Mouse (Mus musculus) 3134 (cell line): Measurements from ENCODE around the gene Ankrd63.

Experiments used
- DNase-seq: peaks from one replicate; pipeline ENCODE4 v3.0.0-alpha.2; 2011; ENCODE audit warnings: low spot score; ENCODE audit not compliant: insufficient read length; ENCODE audit errors: extremely low read depth

Ankrd63 gene

GRCm38 (mm10) chr2:118727911-118728310, 24.1 kb upstream of the Ankrd63 start:
- DNase-seq, result no peak

DNA sequence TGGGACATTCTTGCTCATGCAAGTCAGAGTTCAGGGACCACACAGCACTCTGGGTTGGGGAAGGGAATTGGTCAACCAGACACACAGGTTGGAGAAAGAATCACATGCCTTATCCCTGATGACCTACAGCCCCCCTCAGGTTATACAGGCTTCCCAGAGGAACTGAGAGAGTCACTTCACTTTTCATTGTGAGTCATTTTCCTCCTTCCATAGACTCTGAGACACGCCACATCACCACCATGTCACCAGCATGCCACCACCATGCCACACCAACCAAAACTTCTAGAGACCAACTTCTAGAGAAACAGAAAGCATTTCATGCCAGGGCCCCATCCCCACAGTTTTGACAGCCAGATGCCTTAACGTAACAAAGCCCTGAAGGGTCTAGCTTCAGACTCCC, 23.1 kb upstream of the Ankrd63 start:
- DNase-seq, result no peak

DNA sequence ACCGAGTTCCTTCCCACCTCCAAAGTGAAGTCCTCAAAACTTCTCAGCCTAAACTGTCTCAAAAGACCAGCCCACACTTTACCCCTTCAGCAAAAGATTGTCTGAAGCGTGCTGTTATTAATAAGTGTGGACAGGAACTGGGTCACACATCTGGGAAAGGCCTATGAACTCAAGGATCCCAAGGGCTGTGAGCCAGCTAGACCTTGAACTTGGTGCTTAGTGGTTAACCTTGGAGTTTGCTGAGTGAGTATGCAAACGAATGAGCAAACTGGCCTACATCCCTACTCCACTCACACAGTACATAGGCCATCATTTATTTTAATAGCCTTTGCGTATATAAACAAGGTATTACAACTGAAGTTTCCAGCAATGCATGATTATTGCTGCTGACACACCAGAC, 21.7 kb upstream of the Ankrd63 start:
- no peak for DNase-seq

- DNase-seq, result no peak
Observed at GRCm38 (mm10) chr2:118723693-118724486, 20.1 kb upstream of the Ankrd63 start.

DNA sequence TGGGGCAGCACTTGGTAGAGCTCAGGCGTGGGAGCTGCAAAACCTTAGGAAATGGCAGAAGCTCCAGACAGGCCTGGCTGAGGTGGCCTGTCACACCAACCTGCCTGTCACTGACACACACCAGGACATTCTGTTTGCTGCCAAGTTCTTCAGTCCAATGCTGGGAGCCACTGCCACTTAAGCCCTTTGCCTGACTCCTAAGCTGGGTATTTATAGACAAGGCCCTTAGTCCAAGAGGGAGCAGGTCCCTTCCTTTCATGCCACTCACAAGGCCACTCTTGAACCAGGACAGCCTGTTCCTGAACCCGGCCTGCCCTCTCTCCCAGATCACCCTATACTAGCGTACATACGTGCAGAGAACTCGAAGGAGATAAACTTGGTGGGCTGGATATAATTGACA, 12.9 kb upstream of the Ankrd63 start:
- DNase-seq, result no peak

DNA sequence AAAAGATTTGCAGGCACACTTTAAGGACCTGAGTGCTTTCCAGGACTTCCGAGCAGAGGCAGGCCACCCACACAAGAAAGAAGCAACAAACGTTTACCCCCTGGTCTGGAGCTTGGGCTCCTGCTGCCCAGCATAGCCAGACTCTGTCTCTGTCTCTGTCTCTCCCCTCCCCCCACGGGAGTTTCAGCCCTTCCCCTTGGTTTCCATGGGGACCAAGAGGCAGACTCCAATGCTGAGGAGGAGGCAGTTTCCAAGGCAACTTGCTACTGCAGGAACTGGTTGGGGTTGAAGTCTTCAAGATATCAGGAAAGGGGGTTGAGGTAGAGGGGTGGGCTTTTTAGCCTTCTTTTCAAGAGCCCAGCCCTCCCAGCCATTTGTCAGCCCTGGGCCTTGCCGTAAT, 10.5 kb upstream of the Ankrd63 start:
- no peak for DNase-seq

- no peak for DNase-seq
Observed at GRCm38 (mm10) chr2:118713631-118714030, 9.9 kb upstream of the Ankrd63 start.

DNA sequence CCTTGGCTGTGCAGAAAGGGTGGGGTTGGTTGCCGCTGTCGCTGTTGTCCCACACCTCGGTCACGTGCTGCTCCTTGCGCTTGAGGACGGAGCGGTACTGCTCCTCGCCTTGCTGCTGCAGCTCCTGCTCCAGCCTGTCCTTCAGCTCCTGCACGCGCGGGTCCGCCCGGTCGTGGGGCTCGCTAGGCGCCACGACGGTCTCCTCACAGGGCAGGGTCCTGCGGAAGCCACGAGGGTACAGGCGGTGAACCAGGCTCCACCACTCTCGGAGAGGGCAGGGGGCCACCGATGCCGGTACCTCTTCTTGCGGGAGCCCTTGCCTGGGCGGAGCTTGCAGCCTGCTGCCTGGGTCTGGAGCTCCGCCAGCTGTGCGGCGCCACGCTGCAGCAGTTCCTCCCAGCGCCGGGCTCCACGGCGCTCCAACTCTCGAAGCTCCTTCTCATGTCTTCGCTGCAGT, 7.3 kb upstream of the Ankrd63 start:
- DNase-seq, result no peak

DNA sequence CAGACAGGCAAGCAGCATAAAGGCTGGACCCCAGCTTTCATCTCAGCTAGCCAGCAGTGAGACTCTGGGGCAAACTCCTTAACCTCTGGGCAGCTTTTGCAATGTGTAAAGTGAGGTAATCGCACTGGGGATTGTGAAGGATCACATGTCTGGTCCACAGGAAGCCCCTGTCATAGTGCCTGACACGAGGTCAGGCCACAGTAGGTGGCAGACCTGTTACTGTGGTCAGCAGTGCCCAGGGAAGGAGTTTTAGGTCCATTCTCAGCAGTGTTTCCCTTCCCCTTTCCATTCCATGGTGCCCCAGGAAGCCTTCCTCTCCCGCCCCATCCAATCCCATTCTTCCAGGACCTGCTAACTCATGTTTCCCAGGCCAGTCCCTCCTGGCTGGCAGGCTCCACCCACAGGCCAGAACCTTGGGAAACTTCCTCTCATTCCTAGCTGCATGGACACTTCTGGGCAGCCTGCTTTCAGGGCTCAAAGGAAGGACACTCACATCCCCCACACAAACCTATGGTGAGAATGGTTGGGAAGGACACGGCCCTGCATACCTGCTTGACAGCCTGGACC, 6.0 kb upstream of the Ankrd63 start:
- no peak for DNase-seq

GRCm38 (mm10) chr2:118708472-118708871, 4.7 kb upstream of the Ankrd63 start:
- DNase-seq, result no peak

- no peak for DNase-seq
Observed at GRCm38 (mm10) chr2:118706436-118706835, 2.7 kb upstream of the Ankrd63 start.

GRCm38 (mm10) chr2:118702883-118703761, 641 bp downstream of the Ankrd63 start:
- no peak for DNase-seq

DNA sequence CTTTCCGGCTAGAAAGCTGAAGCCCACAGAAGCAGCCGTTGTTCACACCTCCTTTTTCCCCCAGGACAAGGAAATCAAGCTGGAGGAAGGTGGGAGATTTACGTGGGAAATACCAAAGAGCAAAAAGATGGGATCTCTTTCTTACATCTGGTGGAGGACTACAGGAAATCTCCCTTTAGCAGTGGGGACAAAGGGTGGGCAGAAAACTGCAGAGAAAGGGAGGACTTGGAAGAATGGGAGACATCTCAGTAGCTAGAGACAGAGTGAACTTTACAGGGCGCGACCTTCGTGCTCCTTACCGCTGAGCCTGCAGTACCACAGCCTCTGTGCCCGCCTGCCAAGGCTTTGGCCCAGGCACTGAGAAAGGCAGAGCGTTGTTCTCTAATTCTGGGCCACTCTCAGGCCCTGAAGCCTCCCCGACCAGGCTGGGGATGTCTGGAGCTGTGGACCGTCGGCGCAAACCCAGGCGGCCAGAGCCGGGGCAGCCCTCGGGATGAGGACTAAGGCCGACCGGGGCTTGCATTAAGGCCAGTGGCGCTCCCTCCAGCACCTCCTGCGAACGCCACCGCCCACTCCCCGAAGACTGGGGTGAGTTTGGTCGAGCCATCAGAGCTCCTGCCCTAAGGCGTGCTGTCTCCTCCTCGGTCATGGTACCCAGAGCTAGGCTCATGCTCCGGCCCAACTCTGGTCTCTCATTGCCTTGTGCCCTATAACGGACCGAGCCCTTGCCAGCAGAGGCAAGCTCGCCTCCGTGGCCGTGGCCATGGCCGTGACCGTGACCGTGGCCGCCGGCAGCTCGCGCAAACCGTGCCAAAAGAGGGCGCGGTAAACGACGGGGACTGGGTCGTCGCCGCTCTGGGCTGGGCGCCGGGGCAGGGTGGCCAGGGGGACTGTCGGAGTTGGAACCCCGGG, 1.5 kb downstream of the Ankrd63 start:
- DNase-seq, result no peak

GRCm38 (mm10) chr2:118701161-118701560, 2.6 kb downstream of the Ankrd63 start:
- no peak for DNase-seq

- DNase-seq, result no peak
Observed at GRCm38 (mm10) chr2:118700179-118701062, 3.3 kb downstream of the Ankrd63 start.

DNA sequence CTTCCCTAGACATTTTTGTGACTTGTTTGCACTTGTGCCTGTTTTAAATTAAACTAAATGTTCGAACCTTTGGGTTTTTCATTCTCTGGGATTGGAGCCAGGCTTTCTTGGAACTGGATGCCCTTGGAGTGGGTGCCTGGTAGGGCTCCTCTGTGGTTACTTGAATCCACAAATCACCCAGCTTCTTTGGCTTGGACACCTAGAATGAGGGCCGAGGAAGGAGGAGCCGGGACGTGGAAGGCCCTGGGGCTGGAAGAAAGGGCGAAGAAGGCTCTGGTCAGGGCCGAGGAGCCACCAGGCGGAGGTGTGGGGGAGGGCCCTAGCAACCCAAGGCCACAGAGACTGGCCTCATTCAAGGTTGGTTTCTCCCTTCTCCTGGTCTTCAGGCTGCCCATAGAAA, 5.8 kb downstream of the Ankrd63 start:
- peak; percentile 75 for DNase-seq

DNA sequence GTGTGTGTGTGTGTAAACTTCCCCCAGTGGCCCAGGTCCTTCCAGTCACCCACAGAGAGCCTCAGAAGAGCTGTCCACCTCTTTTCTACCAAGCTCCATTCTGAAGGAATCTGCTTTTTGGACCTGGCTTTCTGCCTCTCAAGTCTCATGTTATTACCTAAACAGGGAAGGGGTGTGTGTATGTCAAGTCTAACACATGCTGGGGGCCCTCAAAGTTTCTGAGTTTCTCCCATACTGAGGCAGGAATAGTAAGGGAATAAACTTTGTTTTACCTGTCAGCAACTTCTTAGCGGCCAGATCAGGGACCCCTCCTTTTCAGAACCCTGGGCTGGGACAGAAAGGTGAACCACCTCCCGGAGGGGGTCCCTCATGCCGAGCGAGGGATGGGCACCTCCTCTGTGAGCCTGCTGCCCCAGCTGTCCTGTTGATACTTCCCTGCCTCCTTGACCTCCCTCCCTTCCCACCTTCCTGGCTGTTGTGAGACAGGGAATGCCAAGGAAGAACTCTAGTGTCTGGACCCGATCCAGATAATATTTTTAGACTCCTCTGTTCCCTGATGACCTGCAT, 6.4 kb downstream of the Ankrd63 start:
- DNase-seq, result peak; percentile 55

- no peak for DNase-seq
Observed at GRCm38 (mm10) chr2:118696451-118697308, 7.1 kb downstream of the Ankrd63 start.
